Mouse (Mus musculus) adrenal gland, postnatal 25 days (tissue): ENCODE measurements around the gene Vrk1. TPM values are rescaled to one million over a fixed set of nuclear protein-coding genes. Genes with fewer than 3 reads are reported as not detected.

Source experiments
- DNase-seq: peaks from one replicate; pipeline ENCODE4 v3.0.0; 2021; ENCODE audit warnings: mixed read lengths
- total RNA-seq: library from RNA; stranded (reverse); gene quantifications from 2 replicates; pipeline ENCODE4 v1.2.3, GENCODE M21; 2021

The Vrk1 gene
- total RNA-seq, 1 experiment from 2014 or later, result 24.6 TPM

GRCm38 (mm10) chr12:106115070-106115891 is 105.3 kb downstream of the Vrk1 start:
- DNase-seq, result peak; percentile 59

- peak; percentile 66 for DNase-seq
Observed at GRCm38 (mm10) chr12:106115892-106116206, 105.8 kb downstream of the Vrk1 start.

GRCm38 (mm10) chr12:106123276-106123675 is 113.2 kb downstream of the Vrk1 start:
- no peak for DNase-seq

GRCm38 (mm10) chr12:106124581-106124980 is 114.6 kb downstream of the Vrk1 start:
- DNase-seq, result no peak

Other genes starting within 250 kb of the Vrk1 start
- 204 and 207 TPM in 2 replicates for gene Papola, start 225.5 kb upstream of the Vrk1 start, total RNA-seq